Mouse (Mus musculus) ES-E14 (cell line): ENCODE results near the gene H2-T24.

Source experiments
- CHD2 ChIP-seq: IDR thresholded peaks from 2 replicates; pipeline ENCODE4 v1.6.1; 2014; ENCODE audit warnings: mild to moderate bottlenecking, low read depth, low read length, inconsistent platforms
- HCFC1 ChIP-seq: IDR thresholded peaks from 2 replicates; pipeline ENCODE4 v1.6.1; 2012; ENCODE audit warnings: low read length, inconsistent platforms, borderline replicate concordance; ENCODE audit not compliant: insufficient read depth
- MAFK ChIP-seq: IDR thresholded peaks from 2 replicates; pipeline ENCODE4 v1.6.1; 2014; ENCODE audit warnings: mild to moderate bottlenecking, low read depth, low read length, inconsistent platforms; ENCODE audit not compliant: insufficient read depth
- ZNF384 ChIP-seq: IDR thresholded peaks from 2 replicates; pipeline ENCODE4 v1.6.1; 2012; ENCODE audit warnings: low read depth, low read length, inconsistent platforms

GRCm38 (mm10) chr17:36025901-36026300 lies 5.5 kb upstream of the H2-T24 start:
- TF ChIP-seq CHD2 = no peak
- TF ChIP-seq HCFC1 = no peak
- no peak for TF ChIP-seq MAFK
- no peak for TF ChIP-seq ZNF384
